Mouse (Mus musculus) heart, adult 11 months (tissue): ENCODE measurements around the gene Ptk6.

ENCODE experiments used
- DNase-seq: peaks from one replicate; pipeline ENCODE4 v3.0.0; 2022

Gene Ptk6

GRCm38 (mm10) chr2:181159091-181159514 is 43.5 kb downstream of the Ptk6 start:
- peak; percentile 98 for DNase-seq

- peak; percentile 97 for DNase-seq
Measured at GRCm38 (mm10) chr2:181158471-181158870, 44.1 kb downstream of the Ptk6 start.

GRCm38 (mm10) chr2:181157716-181158302 is 44.8 kb downstream of the Ptk6 start:
- peak; percentile 96 for DNase-seq

- DNase-seq, result peak; percentile 93
Measured at GRCm38 (mm10) chr2:181157180-181157579, 45.4 kb downstream of the Ptk6 start.

GRCm38 (mm10) chr2:181156248-181157121 is 46.1 kb downstream of the Ptk6 start, which contains the start of gene Eef1a2:
Gene Eef1a2 (minus strand): TSS chr2:181157014.
- DNase-seq, result peak; percentile 96

GRCm38 (mm10) chr2:181155801-181156200 is 46.8 kb downstream of the Ptk6 start:
- peak; percentile 97 for DNase-seq

- peak; percentile 92 for DNase-seq
Measured at GRCm38 (mm10) chr2:181154831-181155415, 47.7 kb downstream of the Ptk6 start.

GRCm38 (mm10) chr2:181154361-181154760 is 48.2 kb downstream of the Ptk6 start:
- no peak for DNase-seq

GRCm38 (mm10) chr2:181153837-181154236 is 48.8 kb downstream of the Ptk6 start:
- DNase-seq, result no peak

GRCm38 (mm10) chr2:181153131-181153530 is 49.5 kb downstream of the Ptk6 start:
- DNase-seq, result no peak

GRCm38 (mm10) chr2:181152701-181153100 is 49.9 kb downstream of the Ptk6 start:
- peak; percentile 91 for DNase-seq

GRCm38 (mm10) chr2:181150281-181150680 is 52.3 kb downstream of the Ptk6 start:
- DNase-seq, result no peak

GRCm38 (mm10) chr2:181148318-181148955 is 54.2 kb downstream of the Ptk6 start:
- peak; percentile 92 for DNase-seq

- peak; percentile 96 for DNase-seq
Measured at GRCm38 (mm10) chr2:181147546-181148317, 54.9 kb downstream of the Ptk6 start.

GRCm38 (mm10) chr2:181146976-181147545 is 55.5 kb downstream of the Ptk6 start:
- DNase-seq, result peak; percentile 95

- no peak for DNase-seq
Measured at GRCm38 (mm10) chr2:181144675-181145074, 57.9 kb downstream of the Ptk6 start.
